Mouse (Mus musculus) adrenal gland, postnatal 14 days (tissue): ENCODE measurements around the gene Dennd1b. TPM values are rescaled to one million over a fixed set of nuclear protein-coding genes. Genes with fewer than 3 reads are reported as not detected.
A peak's percentile ranks its signal among the peaks of the same experiment; 100 is the strongest.

Source experiments
- DNase-seq: peaks from one replicate; pipeline ENCODE4 v3.0.0; 2021; ENCODE audit warnings: mixed read lengths
- total RNA-seq: library from RNA; stranded (reverse); gene quantifications from 2 replicates; pipeline ENCODE4 v1.2.3, GENCODE M21; 2021

The Dennd1b gene
- total RNA-seq, 1 experiment from 2014 or later: 19.3 TPM

DNA sequence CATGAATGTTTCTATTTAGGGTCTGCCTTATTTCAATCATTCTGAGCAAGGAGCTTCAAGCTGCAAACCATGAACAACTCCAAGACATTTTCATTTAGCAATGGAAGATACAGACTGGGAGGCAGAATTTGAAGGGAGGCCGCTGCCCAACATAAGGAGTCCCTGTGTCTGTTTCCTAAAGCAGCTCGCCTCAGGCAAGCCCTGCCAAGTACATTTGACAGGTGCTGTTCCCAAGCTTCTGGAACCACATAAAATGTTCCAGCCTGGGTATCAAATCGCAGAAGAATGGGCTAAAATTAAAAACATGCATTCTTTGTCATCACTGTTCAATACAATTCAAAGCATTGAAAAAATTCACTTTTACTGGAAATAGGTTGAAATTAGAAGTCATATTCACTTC lies 229.4 kb downstream of the Dennd1b start:
- DNase-seq: no peak

DNA sequence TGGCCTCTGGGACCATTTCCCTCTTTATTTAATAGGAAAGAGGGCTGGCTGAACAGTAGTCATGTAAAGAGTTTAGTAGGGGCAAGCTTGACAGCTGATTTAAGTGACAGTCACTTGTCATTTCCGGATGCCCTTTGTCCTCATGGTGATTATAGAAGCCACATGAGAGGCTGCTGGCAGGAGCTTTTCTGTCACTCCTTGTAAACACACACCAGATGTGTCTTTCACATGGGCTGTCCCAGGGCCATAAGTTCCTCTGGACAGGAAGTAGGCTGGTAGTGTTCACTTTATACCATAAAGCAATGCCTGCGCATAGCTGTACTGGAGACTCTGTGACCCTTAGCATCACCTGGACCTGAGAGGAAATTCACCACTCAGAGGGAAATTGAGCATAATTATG lies 230.8 kb downstream of the Dennd1b start:
- no peak for DNase-seq

GRCm38 (mm10) chr1:139194428-139195028 lies 231.3 kb downstream of the Dennd1b start:
- DNase-seq: no peak

- DNase-seq: peak; percentile 10
Measured at GRCm38 (mm10) chr1:139203026-139203425, 239.8 kb downstream of the Dennd1b start.

DNA sequence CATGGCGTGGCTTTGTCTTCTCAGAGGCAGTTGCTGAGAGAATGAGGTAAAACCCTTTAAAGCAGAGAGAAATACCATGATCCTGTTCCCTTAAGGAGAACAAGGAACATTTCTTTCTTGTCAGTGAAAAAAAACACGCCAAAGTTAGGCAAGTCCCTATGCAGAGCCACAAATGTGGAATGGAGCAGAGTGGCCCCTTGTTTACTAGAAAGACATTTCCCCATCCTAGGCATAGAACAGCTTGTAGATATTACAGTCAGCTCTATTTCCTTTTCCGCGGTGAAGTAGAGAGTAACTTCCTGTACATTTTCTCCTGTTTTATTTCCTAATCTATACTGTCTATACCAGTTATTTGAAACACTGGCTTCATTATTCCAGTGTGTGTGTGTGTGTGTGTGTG lies 243.0 kb downstream of the Dennd1b start:
- no peak for DNase-seq

- DNase-seq: peak; percentile 79
Measured at GRCm38 (mm10) chr1:139209796-139210195, 246.6 kb downstream of the Dennd1b start.

DNA sequence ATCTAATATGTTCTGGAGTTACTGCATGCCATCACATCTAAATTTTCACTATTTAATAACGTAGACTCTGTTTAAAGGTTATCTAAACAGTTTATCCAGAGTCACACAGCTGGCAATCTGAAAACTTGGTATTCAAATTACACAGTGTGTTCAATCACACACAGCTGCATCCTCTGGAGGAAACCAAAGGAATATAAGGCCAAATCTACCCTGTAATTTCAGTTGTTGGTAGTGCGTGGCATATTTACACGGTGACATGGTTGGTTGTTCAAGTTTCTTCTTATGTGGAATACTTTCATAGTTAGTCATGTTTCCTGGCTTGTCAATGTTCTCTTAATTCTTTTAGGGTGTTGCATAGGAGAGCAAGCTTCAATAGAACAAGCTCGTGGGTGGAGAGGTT lies 247.3 kb downstream of the Dennd1b start:
- DNase-seq: no peak

- DNase-seq: no peak
Measured at GRCm38 (mm10) chr1:139215311-139215710, 252.1 kb downstream of the Dennd1b start.

GRCm38 (mm10) chr1:139223804-139224203 lies 260.6 kb downstream of the Dennd1b start:
- no peak for DNase-seq

DNA sequence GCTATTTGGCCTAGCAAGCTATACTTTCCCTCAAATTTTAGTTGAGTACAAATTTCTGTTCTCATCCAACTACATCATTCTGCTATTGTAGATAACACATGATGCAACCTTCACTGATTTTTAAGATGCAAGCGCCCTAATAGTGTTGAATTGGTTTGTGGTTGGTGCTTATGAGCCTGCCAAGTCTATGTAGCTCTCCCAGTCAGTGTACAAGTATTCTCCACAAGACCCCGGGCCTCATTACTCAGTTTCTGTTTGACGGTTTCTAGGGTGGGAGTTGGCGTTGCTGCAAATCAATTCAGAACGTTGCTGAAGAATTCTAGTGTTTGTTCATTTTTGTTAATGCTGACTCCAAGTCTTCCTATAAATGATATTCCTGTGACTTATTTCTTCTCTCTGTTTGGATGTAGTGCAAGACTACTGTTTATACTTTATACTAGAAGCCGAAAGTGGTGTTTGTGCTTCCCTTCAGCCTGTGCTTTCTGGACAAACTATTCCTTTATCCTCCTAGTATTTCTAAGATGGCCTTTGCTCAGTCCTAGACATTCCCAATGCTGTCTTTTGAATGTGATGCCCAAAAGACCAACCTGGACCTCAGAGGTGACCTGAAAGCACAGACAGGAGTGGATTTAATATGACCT lies 261.2 kb downstream of the Dennd1b start:
- no peak for DNase-seq

Other genes starting within 250 kb of the Dennd1b start
- gene Lhx9, start 114.9 kb upstream of the Dennd1b start, total RNA-seq: 0.15 and 0.30 TPM in 2 replicates
- gene 2310009B15Rik, start 106.6 kb upstream of the Dennd1b start, total RNA-seq: 15.9 and 21.0 TPM in 2 replicates